Mouse (Mus musculus) intestine, embryonic 14.5 days (tissue): ENCODE results near the gene Abhd5. TPM values are rescaled to one million over a fixed set of nuclear protein-coding genes. Genes with fewer than 3 reads are reported as not detected.
"Not testable (repeated sequence)": the region's sequence is repeated elsewhere in the genome, so short reads cannot be mapped to it uniquely, and the experiment has no call there.

ENCODE experiments used
- ATAC-seq: fragments of 200-750 bp; cut with Nextera tagmentation; replicated peaks from 2 replicates; pipeline ENCODE4 v1.8.0; 2017; ENCODE audit warnings: low read depth, moderate number of reproducible peaks, moderate TSS enrichment, moderate library complexity; ENCODE audit not compliant: low FRiP score, low TSS enrichment
- DNase-seq: peaks from one replicate; pipeline ENCODE4 v3.0.0-alpha.2; 2018; ENCODE audit warnings: low spot score
- H3K27ac ChIP-seq: fragments of 300-500 bp; sonication (generic); 2 replicates; pipeline ENCODE4 v1.5.1; 2014; ENCODE audit warnings: low read depth, mild to moderate bottlenecking, control low read depth
- H3K27me3 ChIP-seq: fragments of 300-500 bp; sonication (generic); replicated peaks from 2 replicates; pipeline ENCODE4 v1.6.1; 2014; ENCODE audit warnings: low read length, control low read depth; ENCODE audit not compliant: control insufficient read depth, insufficient read depth
- H3K36me3 ChIP-seq: fragments of 300-500 bp; sonication (generic); 2 replicates; pipeline ENCODE4 v1.6.1; 2014; ENCODE audit warnings: low read length, control low read depth; ENCODE audit not compliant: control insufficient read depth, insufficient read depth
- H3K4me1 ChIP-seq: fragments of 300-500 bp; sonication (generic); replicated peaks from 2 replicates; pipeline ENCODE4 v1.6.1; 2014; ENCODE audit warnings: low read length, control low read depth, mixed read lengths; ENCODE audit not compliant: control insufficient read depth, insufficient read depth
- H3K4me2 ChIP-seq: fragments of 300-500 bp; sonication (generic); 2 replicates; pipeline ENCODE4 v1.6.1; 2014; ENCODE audit warnings: low read length
- H3K4me3 ChIP-seq: fragments of 300-500 bp; sonication (generic); 2 replicates; pipeline ENCODE4 v1.5.1; 2014; ENCODE audit warnings: low read depth, low read length, control low read depth, mixed read lengths
- H3K9ac ChIP-seq: fragments of 300-500 bp; sonication (generic); 2 replicates; pipeline ENCODE4 v1.6.1; 2014; ENCODE audit warnings: mild to moderate bottlenecking, low read length
- H3K9me3 ChIP-seq: fragments of 300-500 bp; sonication (generic); 2 replicates; pipeline ENCODE4 v1.6.1; 2016; ENCODE audit warnings: low read length, control low read depth; ENCODE audit not compliant: control insufficient read depth
- WGBS: fragments of 180-500 bp; shearing (Covaris S2); extraction: QIAGEN DNeasy Blood & Tissue Kit; methylation state at CpG from one replicate; pipeline ENCODE4 v1.1.7; 2014; 5-methylcytosine and 5-hydroxymethylcytosine counted together
- polyA plus RNA-seq: library from polyadenylated mRNA; unstranded; fragments of >200 nt; fragmentation: Nextera tagmentation; extraction: Ambion mirVana; gene quantifications from 2 replicates; pipeline ENCODE4 v1.2.1, GENCODE M21; 2014

The Abhd5 gene
- 20.7 and 24.2 TPM in 2 replicates for polyA plus RNA-seq

- peak within 1 kb of the TSS; percentile 78 for H3K4me2 ChIP-seq
- H3K27ac ChIP-seq: peak within 1 kb of the TSS; percentile 33; the same call in 1 of the 2 replicates
- H3K9ac ChIP-seq: peak within 1 kb of the TSS; percentile 79
- H3K27me3 ChIP-seq: no peaks in the 10 kb centered on the region
- H3K36me3 ChIP-seq: no peaks in the 10 kb centered on the region
- H3K9me3 ChIP-seq: no peaks in the 10 kb centered on the region
- ATAC-seq (peak; percentile 97), DNase-seq (peak; percentile 92)
- WGBS: under 1% methylated on average over 81 of the region's 84 CpGs
- no peaks in the 10 kb centered on the region for H3K4me1 ChIP-seq
- H3K4me3 ChIP-seq: peak within 1 kb of the TSS; percentile 65
These were observed at the start of gene Abhd5 for GRCm38 (mm10) chr9:122351303-122352024. Gene Abhd5, plus strand, starts transcription at chr9:122351608.

- no peak overlapping the region for H3K9ac ChIP-seq
- H3K4me1 ChIP-seq: 0 out of 2 replicates have a peak, but pooled peaks cover 4% of the 10 kb centered on the region
- H3K36me3 ChIP-seq: no peaks in the 10 kb centered on the region
- no peaks in the 10 kb centered on the region for H3K9me3 ChIP-seq
- no peak overlapping the region for H3K4me3 ChIP-seq
- DNase-seq (no peak), ATAC-seq (no peak)
- no peaks in the 10 kb centered on the region for H3K27me3 ChIP-seq
- no peak overlapping the region for H3K27ac ChIP-seq
- WGBS: 88% methylated on average over 3 of the region's 3 CpGs
- no peak overlapping the region for H3K4me2 ChIP-seq
These were observed 46.1 kb upstream of the Abhd5 start for GRCm38 (mm10) chr9:122305302-122305701.

- 0 out of 2 replicates have a peak, but pooled peaks have one; percentile 32 for ATAC-seq
- Histone ChIP-seq H3K9ac (no peak overlapping the region), H3K4me3 (no peak overlapping the region), H3K4me1 (0 out of 2 replicates have a peak, but pooled peaks cover 4% of the 10 kb centered on the region), H3K9me3 (no peaks in the 10 kb centered on the region), H3K27ac (no peak overlapping the region), H3K36me3 (no peaks in the 10 kb centered on the region), H3K27me3 (no peaks in the 10 kb centered on the region), H3K4me2 (no peak overlapping the region)
- DNase-seq: no peak
- 64% methylated on average over 14 of the region's 14 CpGs for WGBS
These were observed 42.1 kb upstream of the Abhd5 start for GRCm38 (mm10) chr9:122309013-122309980.

- DNase-seq: peak; percentile 96
- ATAC-seq: peak; percentile 88
- peak overlapping the region; percentile 42 for H3K4me3 ChIP-seq
- H3K4me2 ChIP-seq: peak overlapping the region; percentile 55
- WGBS: 5% methylated on average over 18 of the region's 19 CpGs
- H3K36me3 ChIP-seq: no peaks in the 10 kb centered on the region
- no peaks in the 10 kb centered on the region for H3K9me3 ChIP-seq
- H3K27ac ChIP-seq: peak overlapping the region; percentile 47; the same call in 1 of the 2 replicates
- H3K4me1 ChIP-seq: 0 out of 2 replicates have a peak, but pooled peaks cover 4% of the 10 kb centered on the region
- H3K27me3 ChIP-seq: no peaks in the 10 kb centered on the region
- H3K9ac ChIP-seq: peak overlapping the region; percentile 59
These were observed 40.8 kb upstream of the Abhd5 start for GRCm38 (mm10) chr9:122310613-122311049.

- H3K9ac ChIP-seq: peak overlapping the region; percentile 59
- DNase-seq (no peak), ATAC-seq (no peak; the same call in 1 of the 2 replicates)
These were observed 40.2 kb upstream of the Abhd5 start for GRCm38 (mm10) chr9:122311051-122311760.

GRCm38 (mm10) chr9:122312296-122312990, 39.0 kb upstream of the Abhd5 start:
- no peak overlapping the region for H3K9ac ChIP-seq
- no peak overlapping the region for H3K4me3 ChIP-seq
- H3K27me3 ChIP-seq: no peaks in the 10 kb centered on the region
- no peak overlapping the region for H3K4me2 ChIP-seq
- no peak overlapping the region for H3K27ac ChIP-seq
- ATAC-seq (no peak), DNase-seq (no peak)
- no peaks in the 10 kb centered on the region for H3K36me3 ChIP-seq
- H3K9me3 ChIP-seq: no peaks in the 10 kb centered on the region
- 79% methylated on average over 7 of the region's 7 CpGs for WGBS
- H3K4me1 ChIP-seq: 0 out of 2 replicates have a peak, but pooled peaks cover 4% of the 10 kb centered on the region

More at GRCm38 (mm10) chr9:122311051-122311760, 40.2 kb upstream of the Abhd5 start:
- H3K9me3 ChIP-seq: no peaks in the 10 kb centered on the region
- H3K27ac ChIP-seq: peak overlapping the region; percentile 47; the same call in 1 of the 2 replicates
- no peaks in the 10 kb centered on the region for H3K36me3 ChIP-seq
- 0 out of 2 replicates have a peak, but pooled peaks cover 4% of the 10 kb centered on the region for H3K4me1 ChIP-seq
- peak overlapping the region; percentile 42 for H3K4me3 ChIP-seq
- no peaks in the 10 kb centered on the region for H3K27me3 ChIP-seq
- H3K4me2 ChIP-seq: peak overlapping the region; percentile 55
- WGBS: 62% methylated on average over 7 of the region's 7 CpGs

GRCm38 (mm10) chr9:122313128-122313527, 38.3 kb upstream of the Abhd5 start:
- H3K4me3 ChIP-seq, DNase-seq, H3K9me3 ChIP-seq, H3K4me1 ChIP-seq, H3K27ac ChIP-seq, H3K9ac ChIP-seq, H3K27me3 ChIP-seq, ATAC-seq, H3K4me2 ChIP-seq, H3K36me3 ChIP-seq: not testable (repeated sequence)
- WGBS: 56% methylated on average over 1 of the region's 1 CpGs
